Mouse (Mus musculus) heart, postnatal 0 days (tissue): Measurements from ENCODE around the gene Prkca.

Experiments used
- CTCF ChIP-seq: IDR thresholded peaks from 2 replicates; pipeline ENCODE4 v1.5.1; 2016; ENCODE audit warnings: antibody characterized with exemption, control low read depth, low read depth
- EP300 ChIP-seq: IDR thresholded peaks from 2 replicates; pipeline ENCODE4 v1.6.1; 2016; ENCODE audit warnings: antibody characterized with exemption, low read depth

- no peak for TF ChIP-seq CTCF
- TF ChIP-seq EP300, result no peak
Observed at GRCm38 (mm10) chr11:108061571-108062479, 281.9 kb downstream of the Prkca start.
